Mouse (Mus musculus): Measurements from ENCODE around the gene Lims1. TPM values are rescaled to one million over a fixed set of nuclear protein-coding genes. Genes with fewer than 3 reads are reported as not detected.

The Lims1 gene
- total and polyA plus RNA-seq, 3 experiments = 40.4 to 74.7 (median 40.7) TPM

DNA sequence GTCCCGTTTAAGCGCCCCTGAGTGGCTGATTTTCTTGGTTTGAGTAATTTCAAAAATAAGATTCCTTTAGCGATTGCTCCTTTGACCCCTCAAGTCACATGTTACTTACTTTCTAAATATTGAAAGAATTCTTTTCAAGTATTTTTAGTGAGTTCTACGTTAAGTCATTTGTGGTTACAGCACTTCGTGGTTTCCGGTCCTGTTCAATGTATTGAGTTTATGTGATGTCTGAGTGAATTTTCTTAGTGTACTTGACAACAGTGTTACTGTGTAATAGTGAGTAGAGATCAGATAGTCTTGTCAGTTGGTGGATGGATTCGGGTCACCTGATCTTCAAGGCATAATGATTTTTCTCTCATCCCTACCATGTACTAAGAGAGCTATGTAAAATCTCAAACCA is 41.0 kb upstream of the Lims1 start:
- Histone ChIP-seq H3K9me3 (replicated peaks; ENCODE audit: low read length) (no peaks in the 10 kb centered on the region), H3K9ac (ENCODE audit: insufficient read depth, low read depth) (no peak overlapping the region), H3K27me3 (replicated peaks) (no peaks in the 10 kb centered on the region), H3K4me1 (ENCODE audit: control insufficient read depth in 1 of 2, insufficient read depth in 2 of 2) (0 out of 4 replicates have a peak, but pooled peaks cover 0 to 2% of the 10 kb centered on the region in 2 experiments), H3K4me3 (replicated peaks in 1 of 3; ENCODE audit: low read depth in 2 of 3, low read length in 2 of 3, poor library complexity in 1 of 3) (no peak overlapping the region), H3K36me3 (replicated peaks in 1 of 2; ENCODE audit: control insufficient read depth in 1 of 2, insufficient read depth in 1 of 2, low read length in 1 of 2) (peaks cover 40 to 66% of the 10 kb centered on the region in 2 experiments), H3K4me2 (ENCODE audit: insufficient read depth, low read depth, poor library complexity, severe bottlenecking) (no peak overlapping the region), H3K79me2 (replicated peaks; ENCODE audit: control insufficient read depth, extremely low read depth, insufficient read depth, poor library complexity, severe bottlenecking) (no peaks in the 10 kb centered on the region), H3K27ac (ENCODE audit: insufficient read depth, low read depth) (no peak overlapping the region)
- no peak for DNase-seq (ENCODE audit: extremely low read depth)
- dilution Hi-C loops (cut with MboI; ENCODE audit: extremely low pct_ligation_motif_present, extremely low pct_unique_long_range_greater_than_20kb, low sequenced_read_pairs) = no loop called here
- TF ChIP-seq POLR2A (IDR thresholded peaks at IDR 0.05; ENCODE audit: low read depth, low read length) = no peak
- no peak for TF ChIP-seq MAZ (IDR thresholded peaks at IDR 0.05; ENCODE audit: low read depth, low read length)
- no peak for TF ChIP-seq ZC3H11A (IDR thresholded peaks at IDR 0.05; ENCODE audit: low read depth, low read length)
- no peak for TF ChIP-seq ZMIZ1 (IDR thresholded peaks at IDR 0.05; ENCODE audit: low read depth, low read length)
- TF ChIP-seq ZKSCAN1 (IDR thresholded peaks at IDR 0.05; ENCODE audit: borderline replicate concordance, low read depth, low read length) = no peak
- TF ChIP-seq TCF12 (IDR thresholded peaks at IDR 0.05; ENCODE audit: low read depth, low read length) = no peak
- TF ChIP-seq TBP (conservative IDR thresholded peaks at IDR 0.05; ENCODE audit: low read depth, low read length) = no peak
- no peak for TF ChIP-seq E2F4 (IDR thresholded peaks at IDR 0.05; ENCODE audit: insufficient replicate concordance, low read depth, low read length)
- TF ChIP-seq KAT2A (IDR thresholded peaks at IDR 0.05; ENCODE audit: insufficient replicate concordance, low read length) = no peak
- no peak for TF ChIP-seq USF1 (IDR thresholded peaks at IDR 0.05; ENCODE audit: low read depth, low read length)
- TF ChIP-seq RCOR1 (conservative IDR thresholded peaks at IDR 0.05; ENCODE audit: low read depth, low read length) = no peak
- no peak for TF ChIP-seq MXI1 (IDR thresholded peaks at IDR 0.05; ENCODE audit: low read depth, low read length)
- TF ChIP-seq POLR2AphosphoS2 (IDR thresholded peaks at IDR 0.05; ENCODE audit: low read depth, low read length) = no peak
- TF ChIP-seq EP300 (IDR thresholded peaks at IDR 0.05; ENCODE audit: low read length) = no peak
- no peak for TF ChIP-seq CTCF (conservative IDR thresholded peaks at IDR 0.05 in 1 of 2, IDR thresholded peaks at IDR 0.05 in 1 of 2; ENCODE audit: low read depth in 2 of 2, low read length in 2 of 2)
- no peak for TF ChIP-seq ETS1 (conservative IDR thresholded peaks at IDR 0.05; ENCODE audit: low read depth, low read length)
- in situ Hi-C loops (cut with MboI; ENCODE audit: low pct_ligation_motif_present, low pct_unique_long_range_greater_than_20kb, low sequenced_read_pairs) = no loop called here

GRCm38 (mm10) chr10:58290742-58291141 is 32.5 kb upstream of the Lims1 start:
- Histone ChIP-seq H3K4me1 (ENCODE audit: control insufficient read depth in 1 of 2, insufficient read depth in 2 of 2) (no peaks in the 10 kb centered on the region), H3K4me3 (replicated peaks in 1 of 3; ENCODE audit: low read depth in 2 of 3, low read length in 2 of 3, poor library complexity in 1 of 3) (no peak overlapping the region), H3K79me2 (replicated peaks; ENCODE audit: control insufficient read depth, extremely low read depth, insufficient read depth, poor library complexity, severe bottlenecking) (no peaks in the 10 kb centered on the region), H3K27ac (ENCODE audit: insufficient read depth, low read depth) (no peak overlapping the region), H3K9me3 (replicated peaks; ENCODE audit: low read length) (no peaks in the 10 kb centered on the region), H3K9ac (ENCODE audit: insufficient read depth, low read depth) (no peak overlapping the region), H3K27me3 (replicated peaks) (no peaks in the 10 kb centered on the region), H3K36me3 (replicated peaks in 1 of 2; ENCODE audit: control insufficient read depth in 1 of 2, insufficient read depth in 1 of 2, low read length in 1 of 2) (peaks cover 44 to 89% of the 10 kb centered on the region in 2 experiments), H3K4me2 (ENCODE audit: insufficient read depth, low read depth, poor library complexity, severe bottlenecking) (no peak overlapping the region)
- dilution Hi-C loops (cut with MboI; ENCODE audit: extremely low pct_ligation_motif_present, extremely low pct_unique_long_range_greater_than_20kb, low sequenced_read_pairs) (no loop called here), in situ Hi-C loops (cut with MboI; ENCODE audit: low pct_ligation_motif_present, low pct_unique_long_range_greater_than_20kb, low sequenced_read_pairs) (no loop called here)
- TF ChIP-seq TCF12 (IDR thresholded peaks at IDR 0.05; ENCODE audit: low read depth, low read length) = no peak
- TF ChIP-seq POLR2AphosphoS2 (IDR thresholded peaks at IDR 0.05; ENCODE audit: low read depth, low read length) = no peak
- TF ChIP-seq NELFE (IDR thresholded peaks at IDR 0.05; ENCODE audit: low read depth, low read length) = no peak
- no peak for TF ChIP-seq CHD2 (IDR thresholded peaks at IDR 0.05; ENCODE audit: low read length)
- TF ChIP-seq ZMIZ1 (IDR thresholded peaks at IDR 0.05; ENCODE audit: low read depth, low read length) = no peak
- no peak for TF ChIP-seq KAT2A (IDR thresholded peaks at IDR 0.05; ENCODE audit: insufficient replicate concordance, low read length)
- no peak for TF ChIP-seq ZNF384 (IDR thresholded peaks at IDR 0.05; ENCODE audit: low read depth, low read length)
- no peak for TF ChIP-seq MXI1 (IDR thresholded peaks at IDR 0.05; ENCODE audit: low read depth, low read length)
- no peak for TF ChIP-seq RAD21 (IDR thresholded peaks at IDR 0.05; ENCODE audit: low read depth, low read length)
- TF ChIP-seq SIN3A (IDR thresholded peaks at IDR 0.05; ENCODE audit: low read length) = no peak
- no peak for TF ChIP-seq NRF1 (IDR thresholded peaks at IDR 0.05; ENCODE audit: low read depth, low read length)
- no peak for TF ChIP-seq MEF2A (IDR thresholded peaks at IDR 0.05; ENCODE audit: borderline replicate concordance, low read depth, low read length)
- TF ChIP-seq ETS1 (conservative IDR thresholded peaks at IDR 0.05; ENCODE audit: low read depth, low read length) = no peak
- no peak for TF ChIP-seq RCOR1 (conservative IDR thresholded peaks at IDR 0.05; ENCODE audit: low read depth, low read length)
- no peak for TF ChIP-seq GABPA (IDR thresholded peaks at IDR 0.05; ENCODE audit: insufficient replicate concordance, low read depth, low read length)
- no peak for TF ChIP-seq ZKSCAN1 (IDR thresholded peaks at IDR 0.05; ENCODE audit: borderline replicate concordance, low read depth, low read length)
- no peak for TF ChIP-seq BHLHE40 (IDR thresholded peaks at IDR 0.05; ENCODE audit: low read depth, low read length)
- DNase-seq (ENCODE audit: extremely low read depth) = no peak
